In genomic region chr16:56396586-56396985, GRCm38 (mm10) we compare ENCODE assay signal across 11 mouse cellular contexts.
DNase-seq lines count a peak whose midpoint lies in the region; ATAC-seq and TF ChIP-seq lines count a peak whose summit lies in the region.
"Had no signal": no experiment of that assay in that cellular context is flagged by ENCODE, and none has a peak within 500 bp of the region (broad histone marks: within the 10 kb centered on the region; RNA-seq: fewer than 3 reads in every experiment).

No protein-coding gene starts in this region.

- peak; percentile 65 for DNase-seq in kidney, postnatal 0 days (ENCODE audit: low spot score)
- DNase-seq in kidney, postnatal 10 days = no peak
- peak; percentile 30 for DNase-seq in embryo, embryonic 11.5 days (ENCODE audit: low read depth, low spot score)
- peak; percentile 34 for DNase-seq in midbrain, postnatal 0 days (ENCODE audit: low spot score)
- no peak for DNase-seq in right cerebral cortex, postnatal 25 days
- DNase-seq in left cerebral cortex, adult 8-10 months (ENCODE audit: low spot score in 2 of 2) = no peak

- H3K4me1 ChIP-seq in kidney, postnatal 0 days (replicated peaks; ENCODE audit: insufficient read depth, low read length) = 0 out of 2 replicates have a peak, but pooled peaks cover 3% of the 10 kb centered on the region
- H3K4me1 ChIP-seq in limb, embryonic 12.5 days (replicated peaks) = peaks cover 9% of the 10 kb centered on the region; the same call in 1 of the 2 replicates
- no peaks in the 10 kb centered on the region for H3K4me1 ChIP-seq in midbrain, postnatal 0 days (ENCODE audit: insufficient read depth, low read length)
- H3K4me1 ChIP-seq: megakaryocyte, embryonic 14.5 days; stomach, embryonic 15.5 days had no signal

- no peaks in the 10 kb centered on the region for H3K36me3 ChIP-seq in kidney, postnatal 0 days (ENCODE audit: insufficient read depth, low read length)
- H3K36me3 ChIP-seq in limb, embryonic 12.5 days = no peaks in the 10 kb centered on the region
- H3K36me3 ChIP-seq in midbrain, postnatal 0 days (ENCODE audit: insufficient read depth, low read length) = no peaks in the 10 kb centered on the region
- H3K36me3 ChIP-seq: stomach, embryonic 15.5 days had no signal

- ATAC-seq in kidney, postnatal 0 days (replicated peaks; ENCODE audit: low FRiP score, low read depth) = peak; percentile 59; the same call in 1 of the 2 replicates
- peak; percentile 77 for ATAC-seq in limb, embryonic 12.5 days (ENCODE audit: insufficient number of reproducible peaks, insufficient read depth, low FRiP score, low TSS enrichment, low read depth)
- no peak for ATAC-seq in midbrain, postnatal 0 days (ENCODE audit: low FRiP score)
- ATAC-seq in frontal cortex, adult (ENCODE audit: low TSS enrichment) = no peak

- TF ChIP-seq CTCF in kidney, postnatal 0 days (IDR thresholded peaks at IDR 0.05; ENCODE audit: low read depth) = no peak
- TF ChIP-seq CTCF in midbrain, postnatal 0 days (IDR thresholded peaks at IDR 0.05) = no peak

- H3K4me2 ChIP-seq in kidney, postnatal 0 days (ENCODE audit: low read length) = no peak overlapping the region
- H3K4me2 ChIP-seq in limb, embryonic 12.5 days = no peak overlapping the region
- H3K4me2 ChIP-seq in midbrain, postnatal 0 days (ENCODE audit: low read depth, low read length, poor library complexity, severe bottlenecking) = no peak overlapping the region
- H3K4me2 ChIP-seq: stomach, embryonic 15.5 days had no signal

- no peak overlapping the region for H3K4me3 ChIP-seq in kidney, postnatal 0 days (replicated peaks; ENCODE audit: low read depth, low read length)
- no peak overlapping the region for H3K4me3 ChIP-seq in limb, embryonic 12.5 days (replicated peaks)
- no peak overlapping the region for H3K4me3 ChIP-seq in midbrain, postnatal 0 days (ENCODE audit: low read depth, low read length)
- H3K4me3 ChIP-seq: megakaryocyte, embryonic 14.5 days; stomach, embryonic 15.5 days had no signal

- no peaks in the 10 kb centered on the region for H3K27me3 ChIP-seq in kidney, postnatal 0 days (ENCODE audit: insufficient read depth, low read length)
- H3K27me3 ChIP-seq in limb, embryonic 12.5 days = no peaks in the 10 kb centered on the region; the same call in 1 of the 2 replicates
- no peaks in the 10 kb centered on the region for H3K27me3 ChIP-seq in midbrain, postnatal 0 days (ENCODE audit: insufficient read depth, low read length)
- H3K27me3 ChIP-seq: CH12.LX; megakaryocyte, embryonic 14.5 days; stomach, embryonic 15.5 days had no signal

- no peak overlapping the region for H3K9ac ChIP-seq in kidney, postnatal 0 days (ENCODE audit: low read depth, low read length)
- H3K9ac ChIP-seq in limb, embryonic 12.5 days (replicated peaks) = no peak overlapping the region
- no peak overlapping the region for H3K9ac ChIP-seq in midbrain, postnatal 0 days (replicated peaks; ENCODE audit: low read length, poor library complexity, severe bottlenecking)
- H3K9ac ChIP-seq: stomach, embryonic 15.5 days had no signal

- 8% methylated on average over 4 of the region's 4 CpGs for WGBS in kidney, postnatal 0 days
- 8% methylated on average over 4 of the region's 4 CpGs for WGBS in limb, embryonic 12.5 days
- WGBS in midbrain, postnatal 0 days = 33% methylated on average over 4 of the region's 4 CpGs

- no peaks in the 10 kb centered on the region for H3K9me3 ChIP-seq in kidney, postnatal 0 days (replicated peaks; ENCODE audit: low read length)
- no peaks in the 10 kb centered on the region for H3K9me3 ChIP-seq in limb, embryonic 12.5 days
- H3K9me3 ChIP-seq in midbrain, postnatal 0 days (ENCODE audit: low read length) = no peaks in the 10 kb centered on the region
- H3K9me3 ChIP-seq: stomach, embryonic 15.5 days had no signal

- H3K27ac ChIP-seq in kidney, postnatal 0 days = no peak overlapping the region
- H3K27ac ChIP-seq in limb, embryonic 12.5 days = no peak overlapping the region
- H3K27ac ChIP-seq in midbrain, postnatal 0 days (ENCODE audit: low read depth, low read length) = no peak overlapping the region
- H3K27ac ChIP-seq: stomach, embryonic 15.5 days had no signal

Comparison
In these comparisons a context has a peak if more than half of its experiments do, and no peak if none do; other contexts are left out.
1. DNase-seq: peak in kidney, postnatal 0 days (single experiment), embryo, embryonic 11.5 days (single experiment) and midbrain, postnatal 0 days (single experiment); none in kidney, postnatal 10 days (single experiment), right cerebral cortex, postnatal 25 days (single experiment) and left cerebral cortex, adult 8-10 months (0 of 2).
2. ATAC-seq: peak in kidney, postnatal 0 days (single experiment) and limb, embryonic 12.5 days (single experiment); none in midbrain, postnatal 0 days (single experiment) and frontal cortex, adult (single experiment).